Mouse (Mus musculus) stomach, embryonic 15.5 days (tissue): ENCODE data around the gene Car1. TPM values are rescaled to one million over a fixed set of nuclear protein-coding genes. Genes with fewer than 3 reads are reported as not detected.
"Not testable (repeated sequence)": the region's sequence is repeated elsewhere in the genome, so short reads cannot be mapped to it uniquely, and the experiment has no call there.

ENCODE experiments used
- ATAC-seq: fragments of 200-750 bp; cut with Nextera tagmentation; 2 replicates; pipeline ENCODE4 v1.8.0; 2017; ENCODE audit warnings: low read depth, moderate number of reproducible peaks, moderate TSS enrichment; ENCODE audit not compliant: insufficient read depth, low FRiP score
- H3K27ac ChIP-seq: fragments of 300-500 bp; sonication (generic); 2 replicates; pipeline ENCODE4 v1.5.1; 2015; ENCODE audit warnings: mild to moderate bottlenecking, inconsistent platforms
- H3K27me3 ChIP-seq: fragments of 300-500 bp; sonication (generic); replicated peaks from 2 replicates; pipeline ENCODE4 v1.6.1; 2015; ENCODE audit warnings: inconsistent platforms
- H3K36me3 ChIP-seq: fragments of 300-500 bp; sonication (generic); 2 replicates; pipeline ENCODE4 v1.6.1; 2015; ENCODE audit warnings: inconsistent platforms
- H3K4me1 ChIP-seq: fragments of 300-500 bp; sonication (generic); 2 replicates; pipeline ENCODE4 v1.6.1; 2015; ENCODE audit warnings: inconsistent platforms
- H3K4me2 ChIP-seq: fragments of 300-500 bp; sonication (generic); 2 replicates; pipeline ENCODE4 v1.6.1; 2015; ENCODE audit warnings: mild to moderate bottlenecking, inconsistent platforms
- H3K4me3 ChIP-seq: fragments of 300-500 bp; sonication (generic); replicated peaks from 2 replicates; pipeline ENCODE4 v1.5.1; 2015; ENCODE audit warnings: inconsistent platforms
- H3K9ac ChIP-seq: fragments of 300-500 bp; sonication (generic); 2 replicates; pipeline ENCODE4 v1.6.1; 2015; ENCODE audit warnings: inconsistent platforms
- H3K9me3 ChIP-seq: fragments of 300-500 bp; sonication (generic); 2 replicates; pipeline ENCODE4 v1.6.1; 2016; ENCODE audit warnings: inconsistent platforms
- WGBS: fragments of 180-500 bp; shearing (Covaris S2); methylation state at CpG from one replicate; pipeline ENCODE4 v1.1.7; 2015; 5-methylcytosine and 5-hydroxymethylcytosine counted together
- polyA plus RNA-seq: library from polyadenylated mRNA; unstranded; fragments of >200 nt; fragmentation: Nextera tagmentation; extraction: Ambion mirVana; gene quantifications from 2 replicates; pipeline ENCODE4 v1.2.1, GENCODE M21; 2015

Car1 gene
- polyA plus RNA-seq = 1.2 and 2.5 TPM in 2 replicates

DNA sequence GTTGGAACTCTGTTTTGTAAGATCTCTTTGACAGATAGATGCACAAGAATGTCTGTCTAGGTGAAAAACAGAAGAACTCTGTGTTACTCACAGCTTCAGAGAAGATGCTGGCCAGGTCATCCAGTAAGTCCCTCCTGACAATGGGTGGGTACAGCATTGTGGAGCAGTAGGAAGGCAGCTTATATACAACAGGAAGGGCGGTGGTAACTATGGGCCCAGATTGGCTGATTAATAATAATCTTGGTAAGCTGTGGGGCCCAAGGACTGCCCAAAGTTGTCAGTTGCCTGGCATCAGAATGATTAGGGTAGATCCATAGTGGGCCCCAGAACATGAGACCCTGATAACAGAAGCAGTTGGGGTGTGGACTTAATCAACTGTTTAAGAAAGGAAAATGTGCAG lies at the start of gene Car1:
Gene Car1, minus strand, starts transcription at position 158 of the 400 bp plus-strand sequence.
- no peak within 1 kb of the TSS for H3K4me3 ChIP-seq
- no peak within 1 kb of the TSS for H3K9ac ChIP-seq
- no peak within 1 kb of the TSS for H3K4me2 ChIP-seq
- no peaks in the 10 kb centered on the region for H3K36me3 ChIP-seq
- 73% methylated on average over 1 of the region's 1 CpGs for WGBS
- no peaks in the 10 kb centered on the region for H3K4me1 ChIP-seq
- ATAC-seq = no peak
- H3K27ac ChIP-seq = no peak within 1 kb of the TSS
- H3K9me3 ChIP-seq = no peaks in the 10 kb centered on the region
- H3K27me3 ChIP-seq = no peaks in the 10 kb centered on the region

DNA sequence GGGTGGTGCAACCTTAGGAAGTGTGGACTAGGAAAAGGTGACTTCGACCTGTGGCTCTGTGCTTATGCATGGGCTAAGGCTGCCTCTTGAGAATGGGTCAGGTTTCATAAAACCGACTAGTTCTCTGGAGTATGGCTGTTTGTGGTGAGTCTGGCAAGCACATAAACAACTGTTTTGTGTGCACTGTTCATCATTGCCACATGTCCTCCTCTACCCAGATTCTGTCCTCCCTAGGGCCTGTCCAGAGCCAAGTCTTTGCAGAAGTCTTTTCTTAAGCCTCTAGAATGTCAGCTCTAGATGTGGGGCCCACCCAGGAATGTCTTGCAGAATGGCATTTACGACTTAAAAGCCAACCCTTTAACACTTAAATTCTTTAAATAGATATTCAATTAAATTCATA lies 49.7 kb upstream of the Car1 start:
- no peaks in the 10 kb centered on the region for H3K9me3 ChIP-seq
- no peak for ATAC-seq
- no peak overlapping the region for H3K9ac ChIP-seq
- no peak overlapping the region for H3K27ac ChIP-seq
- no peaks in the 10 kb centered on the region for H3K36me3 ChIP-seq
- H3K4me2 ChIP-seq = no peak overlapping the region
- H3K4me1 ChIP-seq = no peaks in the 10 kb centered on the region
- 88% methylated on average over 3 of the region's 3 CpGs for WGBS
- no peaks in the 10 kb centered on the region for H3K27me3 ChIP-seq
- H3K4me3 ChIP-seq = no peak overlapping the region

DNA sequence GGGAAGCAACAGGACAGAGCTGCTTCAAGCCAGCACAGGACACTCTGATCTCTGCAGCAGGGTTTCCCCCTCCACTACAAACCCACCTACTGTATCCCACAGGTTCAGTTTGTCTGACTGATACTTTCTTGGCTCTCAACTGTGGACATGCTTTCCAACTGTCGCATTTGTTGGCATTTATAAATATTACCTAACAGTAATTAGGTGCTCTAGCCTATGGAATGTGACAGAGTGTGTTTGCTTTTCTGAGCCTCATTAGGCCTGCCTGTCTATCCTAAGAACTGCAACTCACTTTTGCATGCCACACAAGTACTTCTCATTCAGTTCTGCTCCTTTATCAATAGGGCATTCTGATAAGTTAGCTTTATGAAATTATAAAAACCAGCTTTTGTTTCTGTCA lies 46.3 kb upstream of the Car1 start:
- H3K9me3 ChIP-seq = no peaks in the 10 kb centered on the region
- no peak overlapping the region for H3K4me2 ChIP-seq
- ATAC-seq = no peak
- H3K4me3 ChIP-seq = no peak overlapping the region
- H3K36me3 ChIP-seq = no peaks in the 10 kb centered on the region
- H3K27ac ChIP-seq = no peak overlapping the region
- no peaks in the 10 kb centered on the region for H3K27me3 ChIP-seq
- H3K4me1 ChIP-seq = no peaks in the 10 kb centered on the region
- no peak overlapping the region for H3K9ac ChIP-seq
- WGBS = 24% methylated on average over 1 of the region's 1 CpGs

DNA sequence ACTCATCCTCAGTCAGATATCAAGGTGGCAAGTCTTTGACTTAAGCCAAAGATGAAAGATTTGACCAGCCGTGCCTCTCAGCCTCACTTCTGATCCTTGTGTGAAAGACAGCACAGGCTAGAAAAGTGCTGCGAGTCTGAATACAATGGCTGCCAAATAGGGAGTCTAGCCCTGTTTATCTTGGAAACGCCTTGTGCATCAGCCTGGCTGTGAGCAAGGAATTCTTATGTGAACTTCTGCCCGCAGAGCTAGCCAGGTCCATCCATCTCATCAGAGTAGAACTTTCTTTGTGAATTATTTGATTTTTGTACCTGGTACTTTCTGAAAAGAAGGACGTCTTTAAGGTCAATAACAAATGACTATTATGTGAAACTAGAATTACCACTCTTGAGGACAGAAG lies 45.8 kb upstream of the Car1 start:
- Histone ChIP-seq H3K27ac (no peak overlapping the region), H3K9ac (no peak overlapping the region), H3K9me3 (no peaks in the 10 kb centered on the region), H3K36me3 (no peaks in the 10 kb centered on the region), H3K4me3 (no peak overlapping the region), H3K4me2 (no peak overlapping the region), H3K4me1 (no peaks in the 10 kb centered on the region), H3K27me3 (no peaks in the 10 kb centered on the region)
- no peak for ATAC-seq
- 38% methylated on average over 5 of the region's 5 CpGs for WGBS

DNA sequence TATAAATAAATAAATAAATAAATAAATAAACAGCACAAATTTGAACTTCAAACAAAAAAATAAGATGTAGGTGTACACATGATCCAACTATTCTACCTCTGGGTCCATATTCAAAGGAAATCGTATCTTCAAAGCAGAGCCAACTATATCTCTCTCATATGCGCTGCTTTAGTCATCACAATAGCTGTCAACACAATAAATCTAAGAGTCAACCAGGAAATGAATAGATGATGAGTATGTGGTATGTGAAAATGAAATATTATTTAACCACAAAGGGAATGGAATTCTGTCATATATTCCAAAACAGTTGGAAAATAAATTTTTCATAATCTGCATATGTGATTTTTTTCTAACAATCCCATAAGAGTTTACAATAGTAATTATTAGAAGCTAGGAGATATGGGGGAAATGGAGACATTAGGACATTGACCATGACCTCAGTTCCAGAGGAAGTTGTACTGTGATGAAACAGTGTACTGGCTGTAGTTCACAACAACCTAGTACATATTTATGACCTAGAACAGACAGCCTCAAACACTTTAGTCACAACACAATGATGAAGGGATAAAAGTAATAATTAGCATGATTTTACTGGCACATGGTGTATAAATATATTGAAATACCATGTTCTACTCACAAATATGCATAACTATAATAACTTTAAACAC lies 40.6 kb upstream of the Car1 start:
- no peaks in the 10 kb centered on the region for H3K36me3 ChIP-seq
- H3K4me3 ChIP-seq = no peak overlapping the region
- no peak overlapping the region for H3K4me2 ChIP-seq
- H3K9me3 ChIP-seq = no peaks in the 10 kb centered on the region
- H3K27me3 ChIP-seq = no peaks in the 10 kb centered on the region
- H3K27ac ChIP-seq = no peak overlapping the region
- 75% methylated on average over 2 of the region's 2 CpGs for WGBS
- ATAC-seq = no peak
- H3K9ac ChIP-seq = no peak overlapping the region
- no peaks in the 10 kb centered on the region for H3K4me1 ChIP-seq

DNA sequence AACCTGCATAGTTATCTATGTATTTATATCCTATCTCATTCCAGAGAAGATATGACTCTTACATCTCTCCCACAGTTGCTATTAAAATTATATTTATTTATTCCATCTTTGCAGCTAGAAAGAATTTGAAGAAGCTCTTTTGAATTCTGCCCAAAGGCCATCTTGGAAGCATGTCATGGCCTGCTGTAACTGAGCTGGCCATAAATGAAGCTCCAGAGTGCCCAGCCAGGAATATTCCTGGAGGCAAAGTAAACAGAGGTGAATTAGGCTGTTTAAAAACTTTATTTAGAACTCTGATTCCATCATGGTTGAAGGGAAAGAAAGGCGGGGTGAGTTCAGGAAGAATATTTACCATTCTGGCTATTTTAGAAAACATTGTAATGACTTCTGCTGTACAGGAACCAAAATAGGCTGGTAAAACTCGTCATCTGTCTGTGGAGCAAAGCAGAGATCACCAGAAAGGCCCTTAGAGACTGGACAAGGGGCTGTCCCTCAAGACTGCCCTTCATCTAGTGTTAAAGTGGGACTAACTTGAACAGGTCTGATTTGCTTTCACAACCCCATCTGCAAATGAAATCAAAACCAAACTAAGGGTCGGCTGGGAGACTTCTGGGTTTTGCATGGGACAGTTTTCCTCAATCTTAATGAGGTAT lies 31.4 kb upstream of the Car1 start:
- H3K4me2 ChIP-seq = no peak overlapping the region
- no peak overlapping the region for H3K27ac ChIP-seq
- no peak overlapping the region for H3K9ac ChIP-seq
- no peaks in the 10 kb centered on the region for H3K36me3 ChIP-seq
- H3K4me3 ChIP-seq = no peak overlapping the region
- no peak for ATAC-seq
- 66% methylated on average over 3 of the region's 3 CpGs for WGBS
- no peaks in the 10 kb centered on the region for H3K9me3 ChIP-seq
- no peaks in the 10 kb centered on the region for H3K4me1 ChIP-seq
- H3K27me3 ChIP-seq = no peaks in the 10 kb centered on the region

DNA sequence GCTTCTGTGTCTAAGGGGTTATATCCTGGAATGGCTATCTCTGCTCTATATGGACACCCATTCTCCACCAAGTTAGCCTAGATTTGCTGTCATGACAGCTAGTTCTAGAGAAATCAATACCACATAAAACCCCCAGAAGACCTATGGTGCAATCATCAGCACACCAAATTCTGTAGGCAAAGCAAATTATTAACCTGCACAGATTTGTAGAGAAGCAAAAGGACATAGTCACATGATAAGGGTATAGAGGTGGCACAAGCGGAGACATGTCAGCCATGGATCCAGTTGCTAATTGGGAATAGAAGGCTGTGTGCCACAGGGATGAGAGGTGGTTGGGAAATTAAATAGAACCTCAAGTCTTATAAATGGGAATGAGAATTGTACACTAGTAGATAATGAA lies 30.8 kb upstream of the Car1 start:
- Histone ChIP-seq H3K4me3 (no peak overlapping the region), H3K4me1 (no peaks in the 10 kb centered on the region), H3K27me3 (no peaks in the 10 kb centered on the region), H3K9ac (no peak overlapping the region), H3K9me3 (no peaks in the 10 kb centered on the region), H3K4me2 (no peak overlapping the region), H3K27ac (no peak overlapping the region), H3K36me3 (no peaks in the 10 kb centered on the region)
- ATAC-seq = no peak
- WGBS = 88% methylated on average over 1 of the region's 1 CpGs

DNA sequence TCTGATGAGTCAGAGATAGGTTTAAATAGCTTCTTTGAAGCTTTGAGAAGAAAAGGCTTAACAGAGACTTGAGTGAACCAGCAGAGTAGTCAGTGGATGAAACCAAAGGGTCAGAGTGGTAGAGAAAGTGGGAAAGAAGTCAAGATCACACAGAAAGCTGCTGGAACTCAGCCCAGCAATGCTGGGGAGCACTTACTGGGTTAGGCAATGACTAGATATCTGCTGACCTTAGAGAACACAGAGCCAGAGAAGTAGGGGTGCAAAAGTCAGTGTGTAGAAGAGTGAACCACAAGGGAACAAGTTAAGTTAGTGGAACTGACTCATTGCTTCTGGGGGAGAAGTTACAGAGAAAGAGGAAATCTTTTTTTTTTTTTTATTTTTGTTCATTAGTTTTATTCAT lies 24.6 kb upstream of the Car1 start:
- Histone ChIP-seq H3K27me3 (no peaks in the 10 kb centered on the region), H3K9me3 (no peaks in the 10 kb centered on the region), H3K36me3 (no peaks in the 10 kb centered on the region), H3K27ac (no peak overlapping the region), H3K9ac (no peak overlapping the region), H3K4me1 (no peaks in the 10 kb centered on the region), H3K4me2 (no peak overlapping the region), H3K4me3 (no peak overlapping the region)
- no peak for ATAC-seq

DNA sequence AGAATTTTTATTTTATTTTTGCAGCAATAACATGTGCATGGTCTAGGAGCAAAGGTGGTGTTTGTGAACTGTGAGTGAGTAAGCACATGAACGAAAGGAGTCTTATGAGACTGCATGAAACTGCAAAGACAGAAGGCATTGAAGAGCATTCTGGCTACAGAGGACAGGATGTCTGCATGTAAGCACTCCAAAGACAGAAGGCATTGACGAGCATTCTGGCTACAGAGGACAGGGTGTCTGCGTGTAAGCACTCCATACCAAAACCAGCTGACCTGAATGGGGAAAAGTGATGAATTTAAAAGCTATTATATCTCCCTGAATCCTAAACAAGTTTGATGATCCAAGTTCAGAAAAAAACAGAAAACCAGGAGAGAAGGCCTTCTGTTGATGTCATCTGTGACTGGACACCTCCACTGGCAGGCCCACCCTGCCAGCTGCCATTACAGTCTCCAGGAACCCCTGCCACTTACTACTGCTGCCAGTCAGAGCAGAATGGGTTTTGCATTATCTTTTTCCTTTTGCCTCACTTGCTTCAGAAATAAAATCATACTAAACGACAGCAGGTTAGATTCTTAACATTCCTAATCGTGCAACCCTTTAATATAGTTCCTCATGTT lies 23.2 kb upstream of the Car1 start:
- 79% methylated on average over 5 of the region's 5 CpGs for WGBS
- no peak overlapping the region for H3K27ac ChIP-seq
- no peaks in the 10 kb centered on the region for H3K9me3 ChIP-seq
- H3K36me3 ChIP-seq = no peaks in the 10 kb centered on the region
- no peak overlapping the region for H3K9ac ChIP-seq
- H3K27me3 ChIP-seq = no peaks in the 10 kb centered on the region
- H3K4me3 ChIP-seq = no peak overlapping the region
- no peak overlapping the region for H3K4me2 ChIP-seq
- ATAC-seq = no peak
- H3K4me1 ChIP-seq = no peaks in the 10 kb centered on the region

DNA sequence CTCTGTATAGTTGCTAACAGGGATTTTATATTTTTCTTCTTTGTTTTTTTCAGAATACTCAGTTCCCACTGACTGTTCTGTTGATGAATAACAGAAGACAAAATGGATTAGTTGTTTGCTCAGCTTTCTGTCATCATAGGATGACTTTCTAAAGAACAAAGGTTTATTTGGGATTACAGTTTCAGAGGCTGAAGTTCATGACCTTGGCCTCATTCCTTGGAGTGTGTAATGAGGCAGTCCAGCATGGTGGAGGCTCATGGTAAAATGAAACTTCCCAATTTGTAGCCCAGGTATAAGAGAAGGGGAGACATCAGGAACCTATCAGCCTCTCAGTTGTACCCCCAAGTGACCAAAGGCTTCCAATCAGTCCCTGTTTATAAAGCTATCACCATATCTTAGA lies 20.7 kb upstream of the Car1 start:
- H3K27ac ChIP-seq = no peak overlapping the region
- no peak overlapping the region for H3K4me2 ChIP-seq
- no peak overlapping the region for H3K9ac ChIP-seq
- no peaks in the 10 kb centered on the region for H3K4me1 ChIP-seq
- H3K27me3 ChIP-seq = no peaks in the 10 kb centered on the region
- no peaks in the 10 kb centered on the region for H3K36me3 ChIP-seq
- H3K9me3 ChIP-seq = no peaks in the 10 kb centered on the region
- H3K4me3 ChIP-seq = no peak overlapping the region
- ATAC-seq = no peak

DNA sequence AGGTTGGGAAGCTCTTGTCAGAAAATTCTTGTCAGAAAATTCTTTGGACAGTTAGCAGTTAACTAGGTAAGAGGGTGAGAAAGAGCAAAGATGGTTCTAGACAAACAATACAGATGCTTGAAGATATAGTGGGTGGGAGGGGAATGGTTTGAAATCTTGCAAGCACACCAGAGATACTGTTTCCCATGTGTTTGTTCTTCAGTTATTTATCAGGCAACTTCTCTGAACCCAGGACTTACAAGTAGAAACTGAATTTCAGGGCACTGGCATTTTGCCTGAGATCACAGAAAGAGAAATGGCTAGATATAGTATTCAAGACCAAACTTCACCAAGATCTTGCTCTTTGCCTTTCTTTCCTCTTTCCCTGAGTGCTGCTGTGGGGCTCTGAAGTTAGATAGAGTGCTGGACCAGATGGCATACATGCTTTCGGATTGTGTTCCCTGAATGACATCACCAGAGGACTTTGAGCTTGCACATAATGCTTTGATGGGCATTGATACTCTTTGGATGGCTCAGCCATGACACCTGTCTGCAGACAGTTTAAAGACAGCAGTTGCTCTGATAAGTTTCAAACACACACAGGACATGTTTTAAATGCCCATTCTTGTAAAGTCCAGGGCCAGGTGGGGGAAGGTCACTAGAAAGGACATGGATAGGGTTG lies 11.8 kb upstream of the Car1 start:
- Histone ChIP-seq H3K36me3 (no peaks in the 10 kb centered on the region), H3K27me3 (no peaks in the 10 kb centered on the region), H3K9ac (no peak overlapping the region), H3K9me3 (no peaks in the 10 kb centered on the region), H3K27ac (no peak overlapping the region), H3K4me2 (no peak overlapping the region), H3K4me3 (no peak overlapping the region), H3K4me1 (no peaks in the 10 kb centered on the region)
- no peak for ATAC-seq
- WGBS = 76% methylated on average over 1 of the region's 1 CpGs

DNA sequence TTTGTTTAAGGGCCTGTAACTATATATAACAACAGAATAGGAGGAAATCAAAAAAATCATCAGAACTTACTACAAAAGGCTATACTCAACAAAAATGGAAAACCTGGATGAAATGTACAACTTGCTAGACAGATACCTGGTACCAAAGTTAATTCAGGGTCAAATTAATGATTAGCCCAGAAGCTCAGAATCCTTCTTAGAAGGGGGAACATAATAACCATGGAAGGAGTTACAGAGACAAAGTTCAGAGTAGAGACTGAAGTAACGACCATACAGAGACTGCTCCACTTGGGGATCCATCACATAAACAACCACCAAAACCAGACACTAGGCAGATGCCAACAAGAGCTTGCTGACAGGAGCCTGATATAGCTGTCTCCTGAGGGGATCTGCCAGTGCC lies 7.2 kb upstream of the Car1 start:
- not testable (repeated sequence) for H3K27ac ChIP-seq, H3K4me2 ChIP-seq, H3K36me3 ChIP-seq, H3K4me1 ChIP-seq, H3K4me3 ChIP-seq, H3K27me3 ChIP-seq, H3K9ac ChIP-seq, ATAC-seq, H3K9me3 ChIP-seq
- 55% methylated on average over 1 of the region's 1 CpGs for WGBS
